Mouse (Mus musculus): ENCODE measurements around the gene Pigu.

Pigu gene

GRCm38 (mm10) chr2:155287456-155288250, 69.6 kb downstream of the Pigu start:
- in situ Hi-C loops (cut with MboI), result no loop called here

GRCm38 (mm10) chr2:155285744-155286143, 71.5 kb downstream of the Pigu start:
- in situ Hi-C loops (cut with MboI), result no loop called here

- in situ Hi-C loops (cut with MboI), result no loop called here
These were observed 72.6 kb downstream of the Pigu start for GRCm38 (mm10) chr2:155284647-155285046.

DNA sequence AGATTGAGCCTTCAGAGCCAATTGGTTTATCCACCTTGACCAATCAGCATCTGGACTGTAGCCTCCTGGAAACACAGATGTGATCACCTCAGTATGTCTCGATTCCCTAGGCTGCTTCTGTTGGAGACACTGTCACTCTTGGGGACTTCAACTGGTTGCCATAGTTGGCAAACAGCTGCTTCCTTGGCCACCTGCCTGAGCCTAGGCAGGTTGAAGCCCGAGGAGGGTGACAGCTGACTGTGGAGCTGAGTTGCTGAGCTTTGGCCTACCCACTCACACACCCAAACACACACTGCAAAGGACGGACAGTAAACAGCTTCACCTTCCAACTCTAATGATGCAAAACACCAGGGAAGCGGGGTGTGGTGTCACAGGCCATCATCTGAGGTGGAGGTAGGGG, 73.4 kb downstream of the Pigu start:
- in situ Hi-C loops (cut with MboI), result no loop called here

- in situ Hi-C loops (cut with MboI), result no loop called here
These were observed 77.1 kb downstream of the Pigu start for GRCm38 (mm10) chr2:155280116-155280515.

- in situ Hi-C loops (cut with MboI), result no loop called here
These were observed 78.1 kb downstream of the Pigu start for GRCm38 (mm10) chr2:155279163-155279562.

DNA sequence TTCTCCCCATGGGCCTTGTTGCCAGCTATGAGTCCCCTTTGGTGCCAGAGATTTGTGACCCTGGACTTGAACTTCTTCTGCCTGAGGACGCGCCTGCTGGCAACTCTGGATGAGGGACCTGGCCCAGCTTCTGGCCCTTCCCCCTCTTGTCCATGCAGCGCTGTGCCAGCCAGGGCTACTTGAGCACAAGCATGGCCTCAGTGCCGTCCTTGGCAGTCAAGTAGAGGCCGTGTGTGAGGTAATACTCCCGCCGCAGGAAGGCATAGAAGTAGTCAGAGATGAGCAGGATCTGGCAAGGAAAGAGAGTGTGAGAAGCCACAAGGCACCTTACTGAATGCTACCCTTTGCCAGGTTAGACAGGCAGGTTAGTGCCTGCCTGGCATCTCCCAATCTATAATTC, 78.9 kb downstream of the Pigu start:
- in situ Hi-C loops (cut with MboI), result no loop called here

GRCm38 (mm10) chr2:155277721-155278120, 79.5 kb downstream of the Pigu start:
- in situ Hi-C loops (cut with MboI), result no loop called here

DNA sequence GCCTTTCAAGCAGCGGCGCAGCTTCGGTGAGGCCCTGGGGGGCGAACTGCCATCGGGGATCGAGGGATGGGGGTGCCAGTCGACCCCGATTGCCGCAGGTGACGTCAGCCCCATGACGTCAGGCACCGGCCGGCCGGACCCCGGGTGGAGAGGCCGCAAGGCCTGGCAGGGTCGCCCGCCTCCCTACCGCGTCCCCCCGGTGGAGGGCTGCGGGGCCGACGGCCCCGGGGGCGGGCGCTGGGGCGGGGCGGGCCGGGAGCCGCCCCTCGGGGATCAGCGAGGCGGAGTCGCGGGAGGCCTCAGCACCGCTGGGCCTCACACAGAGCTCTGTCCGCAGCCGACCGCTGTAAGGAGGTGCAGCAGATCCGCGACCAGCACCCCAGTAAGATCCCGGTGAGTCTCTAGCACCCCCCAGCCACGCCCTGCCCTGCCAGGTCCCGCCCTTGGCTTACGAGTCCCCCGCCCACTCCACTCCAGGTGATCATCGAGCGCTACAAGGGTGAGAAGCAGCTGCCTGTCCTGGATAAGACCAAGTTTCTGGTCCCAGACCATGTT, 80.5 kb downstream of the Pigu start:
- in situ Hi-C loops (cut with MboI), result no loop called here

GRCm38 (mm10) chr2:155276195-155276594, 81.0 kb downstream of the Pigu start, which contains the start of gene Map1lc3a:
Gene Map1lc3a, plus strand, starts transcription at chr2:155276297.
- in situ Hi-C loops (cut with MboI), result no loop called here

DNA sequence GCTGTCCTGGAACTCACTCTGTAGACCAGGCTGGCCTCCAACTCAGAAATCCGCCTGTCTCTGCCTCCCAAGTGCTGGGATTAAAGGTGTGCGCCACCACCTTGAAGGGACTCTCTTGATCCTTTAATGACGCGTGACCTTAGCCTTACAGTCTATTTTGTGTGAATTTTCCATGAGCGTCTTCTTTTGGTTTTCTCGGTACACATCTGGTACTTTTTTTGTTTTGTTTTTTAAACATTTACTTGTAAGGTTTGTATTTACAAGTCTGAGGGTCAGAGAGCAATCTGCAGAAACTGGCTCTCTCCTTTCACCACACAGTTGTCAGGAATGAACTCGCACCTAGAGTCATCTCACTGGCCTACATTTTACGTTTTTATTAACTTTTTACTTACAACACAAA, 83.6 kb downstream of the Pigu start:
- in situ Hi-C loops (cut with MboI), result no loop called here

DNA sequence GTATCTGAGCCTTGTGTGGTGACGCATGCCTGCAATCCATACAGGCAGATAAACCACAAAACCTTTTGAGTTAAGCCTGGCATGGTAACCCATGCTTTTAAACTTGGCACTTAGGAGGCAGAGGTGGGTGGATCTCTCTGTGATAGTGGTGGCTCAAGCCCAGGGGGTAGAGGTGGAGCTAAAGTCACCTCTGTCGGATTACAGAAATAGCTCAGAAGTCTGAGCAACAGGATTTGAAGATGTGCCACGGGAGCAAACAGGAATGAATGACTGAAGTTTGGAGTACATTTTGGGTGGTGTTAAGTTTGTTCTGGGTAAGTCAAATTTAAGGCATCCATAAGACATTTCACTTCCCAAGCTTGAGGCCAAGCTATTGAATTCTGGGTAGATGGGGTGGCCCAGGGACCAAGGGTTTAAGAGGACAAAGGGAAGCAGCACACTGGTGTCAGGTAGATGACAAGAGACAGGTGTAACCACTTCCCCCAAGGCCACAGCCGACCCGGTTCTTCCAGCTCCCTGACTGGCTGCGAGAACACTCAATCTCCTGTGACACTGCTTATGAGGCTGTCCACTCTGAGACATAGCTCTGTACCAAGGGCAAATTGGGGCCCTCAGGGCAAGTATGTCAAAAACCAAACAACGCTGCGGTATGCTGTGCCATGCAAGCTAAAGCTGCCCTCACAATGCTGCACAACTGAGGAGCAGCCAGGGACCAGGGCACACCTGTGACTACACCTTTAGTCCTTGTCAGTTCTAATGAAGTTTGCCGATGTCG, 84.6 kb downstream of the Pigu start:
- in situ Hi-C loops (cut with MboI), result no loop called here

DNA sequence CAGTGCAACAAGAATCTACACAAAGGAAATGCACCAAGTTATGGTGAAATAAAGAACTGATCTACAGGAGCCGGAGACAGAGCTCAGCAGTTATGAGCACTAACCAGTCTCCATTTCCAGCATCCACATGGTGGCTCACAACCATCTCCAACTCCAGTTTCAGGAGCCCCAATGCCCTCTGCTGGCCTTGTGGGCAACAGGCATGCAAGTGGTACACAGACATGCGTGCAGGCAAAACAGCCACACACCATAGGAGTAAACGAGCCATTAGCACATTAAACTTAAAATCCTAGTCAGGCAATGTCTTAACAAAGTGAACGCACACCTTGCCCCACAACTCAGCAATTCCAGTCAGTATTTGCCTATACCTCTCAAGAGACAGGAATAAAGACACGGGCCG, 85.3 kb downstream of the Pigu start:
- in situ Hi-C loops (cut with MboI), result no loop called here

- in situ Hi-C loops (cut with MboI), result no loop called here
These were observed 90.3 kb downstream of the Pigu start for GRCm38 (mm10) chr2:155266896-155267295.

DNA sequence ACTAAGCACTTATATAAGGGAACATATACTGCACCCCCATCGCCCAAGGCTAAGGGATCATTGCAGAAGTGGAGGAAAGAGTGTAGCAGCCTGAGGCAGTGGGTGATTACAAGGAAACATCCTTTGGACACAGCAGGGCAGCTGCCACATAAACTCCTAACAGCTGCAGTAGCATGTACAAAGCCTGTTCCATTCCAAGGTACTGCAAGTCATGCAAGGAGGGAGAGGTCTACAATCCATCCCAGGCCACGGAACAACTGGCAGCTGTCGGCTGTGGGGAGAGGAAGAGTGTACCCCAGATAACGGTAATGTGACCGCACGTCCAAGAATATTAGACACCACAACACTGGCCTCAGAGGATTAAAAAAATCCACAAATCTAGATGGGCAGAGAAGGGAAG, 91.7 kb downstream of the Pigu start:
- in situ Hi-C loops (cut with MboI), result no loop called here

- in situ Hi-C loops (cut with MboI), result no loop called here
These were observed 107.6 kb downstream of the Pigu start for GRCm38 (mm10) chr2:155249588-155249987.

DNA sequence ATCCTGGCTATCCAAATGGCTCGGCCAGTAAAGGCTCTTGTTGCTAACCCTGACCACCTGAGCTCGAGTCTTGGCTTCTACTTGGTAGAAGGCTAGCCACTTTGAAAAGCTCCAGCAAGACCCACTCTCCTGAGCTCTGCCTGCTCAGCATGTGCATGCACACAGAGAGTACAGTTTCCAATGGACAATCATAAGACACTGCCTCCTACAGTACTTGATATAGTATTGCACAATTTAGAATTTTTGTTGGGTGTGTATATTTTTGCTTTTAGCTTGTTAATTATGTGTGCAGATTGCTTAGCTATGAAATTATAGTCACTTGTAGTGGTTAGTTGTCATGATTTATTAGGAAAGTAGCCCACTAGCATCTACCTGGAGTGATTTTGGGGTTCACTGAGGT, 108.5 kb downstream of the Pigu start:
- in situ Hi-C loops (cut with MboI), result no loop called here

- in situ Hi-C loops (cut with MboI), result no loop called here
These were observed 109.0 kb downstream of the Pigu start for GRCm38 (mm10) chr2:155248206-155248605.

GRCm38 (mm10) chr2:155246231-155246630, 111.0 kb downstream of the Pigu start:
- in situ Hi-C loops (cut with MboI), result no loop called here

DNA sequence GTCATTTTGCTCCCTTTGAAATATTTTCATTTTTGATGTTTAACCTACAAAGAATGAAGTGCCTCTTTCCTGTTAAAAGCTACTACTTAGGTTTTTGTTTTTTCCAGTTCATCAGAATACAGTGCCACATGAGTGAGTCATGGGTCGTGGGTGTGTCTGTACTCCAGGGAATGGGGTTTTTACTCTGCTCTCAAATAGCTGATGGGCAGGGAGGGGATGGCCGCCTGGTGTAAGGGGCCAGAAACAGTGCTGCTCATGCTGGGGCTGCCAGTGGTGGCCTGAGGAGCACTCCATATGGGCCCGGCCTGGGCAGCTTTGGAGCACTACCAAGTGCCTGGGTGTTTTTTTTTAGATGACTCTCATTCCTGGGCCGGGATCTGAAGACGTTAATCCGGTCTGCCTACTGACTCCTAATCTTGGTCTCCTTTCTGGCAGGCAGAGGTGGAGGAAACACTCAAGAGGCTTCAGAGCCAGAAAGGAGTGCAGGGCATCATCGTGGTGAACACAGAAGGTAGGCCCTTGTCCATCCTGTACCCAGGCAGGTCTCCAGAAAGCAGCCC, 114.9 kb downstream of the Pigu start:
- in situ Hi-C loops (cut with MboI), result no loop called here

GRCm38 (mm10) chr2:155240915-155241314, 116.3 kb downstream of the Pigu start:
- in situ Hi-C loops (cut with MboI), result no loop called here

- in situ Hi-C loops (cut with MboI), result no loop called here
These were observed 120.0 kb downstream of the Pigu start for GRCm38 (mm10) chr2:155237276-155237675.
